Mouse (Mus musculus) midbrain, embryonic 15.5 days (tissue): ENCODE measurements around the gene Ddx20. TPM values are rescaled to one million over a fixed set of nuclear protein-coding genes. Genes with fewer than 3 reads are reported as not detected.

Experiments used
- ATAC-seq: fragments of 200-750 bp; cut with Nextera tagmentation; replicated peaks from 2 replicates; pipeline ENCODE4 v1.8.0; 2017; ENCODE audit warnings: moderate TSS enrichment
- H3K27ac ChIP-seq: fragments of 300-500 bp; sonication (generic); 2 replicates; pipeline ENCODE4 v1.5.1; 2015; ENCODE audit warnings: mild to moderate bottlenecking, inconsistent platforms
- H3K27me3 ChIP-seq: fragments of 300-500 bp; sonication (generic); replicated peaks from 2 replicates; pipeline ENCODE4 v1.6.1; 2015; ENCODE audit warnings: inconsistent platforms
- H3K36me3 ChIP-seq: fragments of 300-500 bp; sonication (generic); replicated peaks from 2 replicates; pipeline ENCODE4 v1.6.1; 2015; ENCODE audit warnings: inconsistent platforms
- H3K4me1 ChIP-seq: fragments of 300-500 bp; sonication (generic); 2 replicates; pipeline ENCODE4 v1.6.1; 2015; ENCODE audit warnings: inconsistent platforms
- H3K4me2 ChIP-seq: fragments of 300-500 bp; sonication (generic); 2 replicates; pipeline ENCODE4 v1.6.1; 2015; ENCODE audit warnings: inconsistent platforms, mild to moderate bottlenecking, moderate library complexity
- H3K4me3 ChIP-seq: fragments of 300-500 bp; sonication (generic); 2 replicates; pipeline ENCODE4 v1.5.1; 2015; ENCODE audit warnings: mild to moderate bottlenecking, inconsistent platforms
- H3K9ac ChIP-seq: fragments of 300-500 bp; sonication (generic); 2 replicates; pipeline ENCODE4 v1.6.1; 2015; ENCODE audit warnings: mild to moderate bottlenecking, inconsistent platforms
- H3K9me3 ChIP-seq: fragments of 300-500 bp; sonication (generic); 2 replicates; pipeline ENCODE4 v1.6.1; 2016; ENCODE audit warnings: inconsistent platforms
- WGBS: fragments of 180-500 bp; shearing (Covaris S2); methylation state at CpG from one replicate; pipeline ENCODE4 v1.1.7; 2015; ENCODE audit warnings: mixed read lengths; 5-methylcytosine and 5-hydroxymethylcytosine counted together
- polyA plus RNA-seq: library from polyadenylated mRNA; unstranded; fragments of >200 nt; fragmentation: Nextera tagmentation; extraction: Ambion mirVana; gene quantifications from 2 replicates; pipeline ENCODE4 v1.2.1, GENCODE M21; 2015

The Ddx20 gene
- 25.9 and 26.3 TPM in 2 replicates for polyA plus RNA-seq

- ATAC-seq: peak; percentile 97
- under 1% methylated on average over 69 of the region's 72 CpGs for WGBS
- peaks cover 8% of the 10 kb centered on the region; the same call in 1 of the 2 replicates for H3K36me3 ChIP-seq
- H3K27me3 ChIP-seq: no peaks in the 10 kb centered on the region
- peak within 1 kb of the TSS; percentile 73 for H3K4me3 ChIP-seq
- peak within 1 kb of the TSS; percentile 86 for H3K27ac ChIP-seq
- no peaks in the 10 kb centered on the region for H3K9me3 ChIP-seq
- peaks cover 9% of the 10 kb centered on the region for H3K4me1 ChIP-seq
- peak within 1 kb of the TSS; percentile 86 for H3K9ac ChIP-seq
- peak within 1 kb of the TSS; percentile 63 for H3K4me2 ChIP-seq
Measured at GRCm38 (mm10) chr3:105687324-105688060, at the start of gene Ddx20. Ddx20 (minus strand) TSS chr3:105687574.

- 94% methylated on average over 7 of the region's 7 CpGs for WGBS
- no peak for ATAC-seq
- H3K4me2 ChIP-seq: no peak overlapping the region
- no peaks in the 10 kb centered on the region for H3K27me3 ChIP-seq
- H3K4me3 ChIP-seq: no peak overlapping the region
- H3K4me1 ChIP-seq: no peaks in the 10 kb centered on the region
- H3K27ac ChIP-seq: no peak overlapping the region
- H3K9ac ChIP-seq: no peak overlapping the region
- 0 out of 2 replicates have a peak, but pooled peaks cover 7% of the 10 kb centered on the region for H3K36me3 ChIP-seq
- no peaks in the 10 kb centered on the region for H3K9me3 ChIP-seq
Measured at GRCm38 (mm10) chr3:105737070-105737469, 49.7 kb upstream of the Ddx20 start.

GRCm38 (mm10) chr3:105736148-105736547, 48.8 kb upstream of the Ddx20 start:
- H3K9me3 ChIP-seq: no peaks in the 10 kb centered on the region
- no peaks in the 10 kb centered on the region for H3K4me1 ChIP-seq
- H3K9ac ChIP-seq: no peak overlapping the region
- peaks cover 7% of the 10 kb centered on the region; the same call in 1 of the 2 replicates for H3K36me3 ChIP-seq
- H3K27me3 ChIP-seq: no peaks in the 10 kb centered on the region
- no peak overlapping the region for H3K27ac ChIP-seq
- WGBS: 89% methylated on average over 1 of the region's 1 CpGs
- no peak for ATAC-seq
- H3K4me3 ChIP-seq: no peak overlapping the region
- no peak overlapping the region for H3K4me2 ChIP-seq

- Histone ChIP-seq H3K27ac (no peak overlapping the region), H3K36me3 (peaks cover 7% of the 10 kb centered on the region; the same call in 1 of the 2 replicates), H3K9ac (no peak overlapping the region), H3K4me3 (no peak overlapping the region), H3K9me3 (no peaks in the 10 kb centered on the region), H3K4me1 (no peaks in the 10 kb centered on the region), H3K27me3 (no peaks in the 10 kb centered on the region), H3K4me2 (no peak overlapping the region)
- ATAC-seq: no peak
Measured at GRCm38 (mm10) chr3:105735285-105735684, 47.9 kb upstream of the Ddx20 start.

GRCm38 (mm10) chr3:105733538-105733937, 46.2 kb upstream of the Ddx20 start:
- Histone ChIP-seq H3K9ac (no peak overlapping the region), H3K27ac (no peak overlapping the region), H3K4me1 (no peaks in the 10 kb centered on the region), H3K27me3 (no peaks in the 10 kb centered on the region), H3K9me3 (no peaks in the 10 kb centered on the region), H3K4me2 (no peak overlapping the region), H3K4me3 (no peak overlapping the region), H3K36me3 (peaks cover 7% of the 10 kb centered on the region; the same call in 1 of the 2 replicates)
- no peak for ATAC-seq
- 82% methylated on average over 4 of the region's 4 CpGs for WGBS

DNA sequence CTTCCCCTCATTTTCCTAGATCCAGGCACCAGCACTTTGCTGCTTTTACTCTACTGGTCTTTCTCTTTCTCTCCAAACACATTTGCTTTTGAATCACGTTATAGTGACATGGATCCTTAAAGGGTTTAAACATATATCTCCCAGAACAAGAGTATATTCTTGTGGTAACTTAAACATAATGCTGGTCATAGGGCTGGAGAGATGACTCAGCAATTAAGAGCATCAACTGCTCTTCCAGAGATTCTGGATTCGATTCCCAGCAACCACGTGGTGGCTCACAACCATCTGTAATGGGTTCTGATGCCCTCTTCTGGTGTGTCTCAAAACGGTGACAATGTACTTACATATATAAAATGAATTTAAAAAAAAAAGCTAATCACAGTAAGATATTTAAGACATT, 45.0 kb upstream of the Ddx20 start:
- no peak overlapping the region for H3K4me2 ChIP-seq
- H3K36me3 ChIP-seq: peaks cover 2% of the 10 kb centered on the region; the same call in 1 of the 2 replicates
- H3K9ac ChIP-seq: no peak overlapping the region
- H3K4me3 ChIP-seq: no peak overlapping the region
- no peak overlapping the region for H3K27ac ChIP-seq
- no peaks in the 10 kb centered on the region for H3K9me3 ChIP-seq
- no peaks in the 10 kb centered on the region for H3K4me1 ChIP-seq
- ATAC-seq: no peak
- WGBS: 93% methylated on average over 4 of the region's 4 CpGs
- no peaks in the 10 kb centered on the region for H3K27me3 ChIP-seq

GRCm38 (mm10) chr3:105726037-105726436, 38.7 kb upstream of the Ddx20 start:
- 4% methylated on average over 1 of the region's 1 CpGs for WGBS

GRCm38 (mm10) chr3:105722510-105722909, 35.1 kb upstream of the Ddx20 start:
- no peak overlapping the region for H3K27ac ChIP-seq
- no peaks in the 10 kb centered on the region for H3K36me3 ChIP-seq
- H3K9me3 ChIP-seq: no peaks in the 10 kb centered on the region
- no peak overlapping the region for H3K4me3 ChIP-seq
- no peak overlapping the region for H3K9ac ChIP-seq
- peaks cover 4% of the 10 kb centered on the region for H3K4me1 ChIP-seq
- no peak for ATAC-seq
- 84% methylated on average over 3 of the region's 3 CpGs for WGBS
- no peaks in the 10 kb centered on the region for H3K27me3 ChIP-seq
- H3K4me2 ChIP-seq: no peak overlapping the region

More at GRCm38 (mm10) chr3:105726037-105726436, 38.7 kb upstream of the Ddx20 start:
- Histone ChIP-seq H3K4me3 (no peak overlapping the region), H3K4me2 (no peak overlapping the region), H3K27me3 (no peaks in the 10 kb centered on the region), H3K9ac (no peak overlapping the region), H3K36me3 (no peaks in the 10 kb centered on the region; the same call in 1 of the 2 replicates), H3K27ac (no peak overlapping the region), H3K9me3 (no peaks in the 10 kb centered on the region), H3K4me1 (no peaks in the 10 kb centered on the region)
- ATAC-seq: no peak

- peaks cover 4% of the 10 kb centered on the region for H3K4me1 ChIP-seq
- no peaks in the 10 kb centered on the region for H3K9me3 ChIP-seq
- H3K9ac ChIP-seq: no peak overlapping the region
- no peak overlapping the region for H3K4me3 ChIP-seq
- no peaks in the 10 kb centered on the region for H3K27me3 ChIP-seq
- H3K4me2 ChIP-seq: no peak overlapping the region
- 66% methylated on average over 2 of the region's 2 CpGs for WGBS
- ATAC-seq: no peak
- H3K27ac ChIP-seq: no peak overlapping the region
- no peaks in the 10 kb centered on the region for H3K36me3 ChIP-seq
Measured at GRCm38 (mm10) chr3:105721681-105722201, 34.4 kb upstream of the Ddx20 start.

- Histone ChIP-seq H3K4me1 (peaks cover 4% of the 10 kb centered on the region), H3K9ac (no peak overlapping the region), H3K27ac (no peak overlapping the region), H3K4me2 (no peak overlapping the region), H3K27me3 (no peaks in the 10 kb centered on the region), H3K4me3 (no peak overlapping the region), H3K9me3 (no peaks in the 10 kb centered on the region), H3K36me3 (no peaks in the 10 kb centered on the region)
- no peak for ATAC-seq
- WGBS: 83% methylated on average over 4 of the region's 4 CpGs
Measured at GRCm38 (mm10) chr3:105720514-105720913, 33.1 kb upstream of the Ddx20 start.

GRCm38 (mm10) chr3:105719979-105720378, 32.6 kb upstream of the Ddx20 start:
- 79% methylated on average over 4 of the region's 4 CpGs for WGBS
- Histone ChIP-seq H3K4me1 (peaks cover 4% of the 10 kb centered on the region), H3K27me3 (no peaks in the 10 kb centered on the region), H3K4me3 (no peak overlapping the region), H3K36me3 (no peaks in the 10 kb centered on the region), H3K4me2 (no peak overlapping the region), H3K9me3 (no peaks in the 10 kb centered on the region), H3K27ac (no peak overlapping the region), H3K9ac (no peak overlapping the region)
- ATAC-seq: no peak

- no peak overlapping the region for H3K27ac ChIP-seq
- no peaks in the 10 kb centered on the region for H3K27me3 ChIP-seq
- H3K36me3 ChIP-seq: no peaks in the 10 kb centered on the region
- H3K9me3 ChIP-seq: no peaks in the 10 kb centered on the region
- WGBS: 61% methylated on average over 4 of the region's 4 CpGs
- no peak overlapping the region for H3K9ac ChIP-seq
- no peak overlapping the region for H3K4me3 ChIP-seq
- no peak for ATAC-seq
- peaks cover 11% of the 10 kb centered on the region for H3K4me1 ChIP-seq
- no peak overlapping the region for H3K4me2 ChIP-seq
Measured at GRCm38 (mm10) chr3:105718746-105719145, 31.4 kb upstream of the Ddx20 start.
